Mouse (Mus musculus) activated CD4-positive, CD25-positive, alpha-beta regulatory T cell, adult 4 months (primary cell): ENCODE results near the gene Kif2c. TPM values are rescaled to one million over a fixed set of nuclear protein-coding genes. Genes with fewer than 3 reads are reported as not detected.

Experiments used
- ATAC-seq: one replicate; pipeline ENCODE4 v1.8.0; 2017
- polyA plus RNA-seq, 2 experiments: library from polyadenylated mRNA; unstranded; fragments of 100-300 nt; shearing (Covaris generic); gene quantifications; one replicate each; pipeline ENCODE4 v1.2.1; 2017

The Kif2c gene
- polyA plus RNA-seq, 2 experiments from 2014 or later: 10.4 to 15.4 TPM

DNA sequence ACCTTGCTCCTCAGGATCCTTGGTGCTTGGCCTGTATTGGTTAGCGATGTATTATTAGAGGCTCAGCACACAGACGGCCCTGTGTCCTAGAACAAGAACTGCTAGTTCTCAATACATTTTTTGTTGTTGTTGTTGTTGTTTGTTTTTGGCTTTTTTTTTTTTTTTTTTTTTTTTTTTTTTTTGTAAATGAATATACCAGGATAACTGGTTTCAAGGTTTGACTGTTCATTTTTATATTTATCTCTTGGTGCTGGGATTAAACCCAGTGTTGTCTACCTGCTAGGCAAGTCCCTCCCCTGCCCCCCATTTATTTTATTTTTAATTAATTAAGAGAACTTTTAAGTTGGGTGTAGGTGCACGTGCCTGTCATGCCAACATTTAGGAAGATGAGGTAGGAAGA, 6.5 kb upstream of the Kif2c start:
- ATAC-seq: no peak

DNA sequence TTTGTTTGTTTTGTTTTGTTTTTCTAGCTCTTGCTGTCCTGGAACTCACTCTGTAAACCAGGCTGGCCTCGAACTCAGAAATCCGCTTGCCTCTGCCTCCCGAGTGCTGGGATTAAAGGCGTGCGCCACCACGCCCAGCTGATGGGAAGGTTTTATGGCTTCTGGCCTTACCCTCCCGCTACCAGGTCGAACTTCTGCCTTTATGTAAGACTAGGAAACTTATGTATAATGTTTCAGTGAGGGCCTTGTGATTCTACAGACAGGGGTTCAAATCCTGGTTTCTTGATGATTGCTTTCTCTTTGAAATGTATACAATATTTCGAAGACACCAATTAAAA, 289 bp upstream of the Kif2c start:
- peak; percentile 38 for ATAC-seq

DNA sequence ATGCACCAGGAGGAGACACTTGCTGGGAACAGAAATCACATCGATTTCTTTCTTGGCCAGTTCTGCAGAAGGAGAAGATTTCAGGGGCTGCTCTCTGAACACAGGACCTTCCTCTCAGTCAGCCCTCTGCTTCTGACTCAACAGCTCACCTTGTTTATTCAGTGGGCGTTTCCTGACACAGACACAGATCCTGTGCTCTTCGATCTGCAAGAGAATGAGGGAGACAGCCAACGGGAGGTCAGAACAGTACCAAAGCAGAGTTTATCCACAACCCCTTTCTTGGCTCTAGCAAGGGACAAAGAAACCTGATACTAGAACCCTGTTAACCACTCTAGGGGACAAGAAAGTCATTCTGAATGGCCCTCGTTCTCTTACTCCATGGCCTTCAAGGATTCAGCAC, 12.5 kb downstream of the Kif2c start:
- no peak for ATAC-seq

DNA sequence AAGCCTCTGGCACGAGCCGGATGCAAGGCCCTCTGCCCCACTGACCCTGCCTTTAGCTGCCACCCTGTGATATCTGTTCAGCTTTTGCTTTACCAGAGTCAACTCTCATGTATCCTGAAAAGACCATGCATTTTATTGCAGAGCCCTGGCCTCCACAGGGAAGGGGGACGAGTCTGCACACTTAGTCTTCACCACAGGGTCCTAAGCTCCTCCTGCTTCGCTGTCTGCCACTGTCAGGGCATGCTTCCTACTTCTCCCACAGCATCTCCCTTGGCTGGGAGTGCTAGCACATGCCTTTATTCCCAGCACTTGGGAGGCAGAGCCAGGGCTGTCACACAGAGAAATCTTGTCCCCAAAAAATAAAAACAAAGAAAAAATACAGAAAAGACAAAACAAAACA, 21.3 kb downstream of the Kif2c start:
- no peak for ATAC-seq

DNA sequence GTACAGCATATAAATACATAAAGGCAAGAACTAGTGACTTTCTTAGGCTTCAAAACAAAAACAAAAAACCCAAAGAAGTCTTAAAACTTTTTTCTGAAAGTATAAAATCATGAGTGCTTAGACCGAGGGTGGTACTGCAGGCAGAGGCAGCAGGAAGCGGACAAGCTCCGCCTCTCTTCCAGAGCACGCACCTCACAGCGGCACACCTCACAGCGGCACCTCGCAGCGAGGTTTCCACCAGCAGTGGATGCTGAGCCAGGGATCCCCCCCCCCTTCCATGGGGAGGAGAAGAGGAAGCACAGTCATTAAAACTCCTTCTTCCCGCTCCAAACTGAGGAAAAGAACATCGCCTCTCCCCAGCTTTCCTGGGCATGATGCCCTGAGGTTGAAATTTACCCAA, 22.8 kb downstream of the Kif2c start:
- no peak for ATAC-seq

DNA sequence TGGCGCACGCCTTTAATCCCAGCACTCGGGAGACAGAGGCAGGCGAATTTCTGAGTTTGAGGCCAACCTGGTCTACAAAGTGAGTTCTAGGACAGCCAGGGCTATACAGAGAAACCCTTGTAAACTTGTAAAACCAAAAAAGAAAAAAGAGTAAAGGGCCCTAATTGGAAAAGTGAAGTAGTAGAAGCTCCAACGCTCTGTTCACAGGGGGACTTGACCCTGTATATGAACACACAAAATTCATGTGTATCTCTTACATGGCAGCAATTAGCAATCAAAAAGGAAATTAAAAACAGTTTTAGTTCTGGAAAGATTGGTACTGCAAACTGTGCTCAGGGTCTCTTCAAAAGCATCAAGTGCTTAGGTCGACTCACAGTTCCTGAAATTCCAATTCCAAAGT, 26.1 kb downstream of the Kif2c start:
- no peak for ATAC-seq

DNA sequence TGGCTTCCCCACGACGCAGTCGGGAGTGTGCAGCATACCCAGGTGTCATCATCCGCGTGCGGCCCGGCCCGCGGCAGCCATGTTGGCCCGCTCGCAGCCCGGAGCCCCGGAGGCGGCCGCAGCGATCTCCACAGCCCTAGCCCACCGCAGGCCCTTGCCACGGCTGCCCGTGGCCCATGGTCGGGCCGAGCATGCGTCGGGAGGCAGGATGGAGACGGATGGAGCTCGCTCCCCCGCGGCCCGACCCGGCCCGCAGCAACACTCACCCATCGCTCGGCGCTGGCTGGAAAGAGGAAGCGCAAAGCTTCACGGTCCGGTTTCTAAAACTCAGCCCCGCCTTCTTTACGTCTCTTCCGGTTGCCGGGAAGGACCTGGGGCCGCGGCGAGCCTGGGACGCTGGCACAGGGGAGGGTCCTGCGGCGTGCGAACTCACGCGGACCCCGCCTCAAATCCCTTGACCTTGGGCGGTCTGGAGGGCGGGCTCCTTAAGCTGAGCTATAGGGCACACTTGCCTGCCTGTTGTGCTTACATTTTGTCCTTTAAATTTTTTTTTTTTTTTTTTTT, 26.6 kb downstream of the Kif2c start, which contains the start of gene Rps8:
Gene Rps8 (minus strand): TSS at position 452 of the 564 bp plus-strand sequence.
- ATAC-seq: peak; percentile 97

DNA sequence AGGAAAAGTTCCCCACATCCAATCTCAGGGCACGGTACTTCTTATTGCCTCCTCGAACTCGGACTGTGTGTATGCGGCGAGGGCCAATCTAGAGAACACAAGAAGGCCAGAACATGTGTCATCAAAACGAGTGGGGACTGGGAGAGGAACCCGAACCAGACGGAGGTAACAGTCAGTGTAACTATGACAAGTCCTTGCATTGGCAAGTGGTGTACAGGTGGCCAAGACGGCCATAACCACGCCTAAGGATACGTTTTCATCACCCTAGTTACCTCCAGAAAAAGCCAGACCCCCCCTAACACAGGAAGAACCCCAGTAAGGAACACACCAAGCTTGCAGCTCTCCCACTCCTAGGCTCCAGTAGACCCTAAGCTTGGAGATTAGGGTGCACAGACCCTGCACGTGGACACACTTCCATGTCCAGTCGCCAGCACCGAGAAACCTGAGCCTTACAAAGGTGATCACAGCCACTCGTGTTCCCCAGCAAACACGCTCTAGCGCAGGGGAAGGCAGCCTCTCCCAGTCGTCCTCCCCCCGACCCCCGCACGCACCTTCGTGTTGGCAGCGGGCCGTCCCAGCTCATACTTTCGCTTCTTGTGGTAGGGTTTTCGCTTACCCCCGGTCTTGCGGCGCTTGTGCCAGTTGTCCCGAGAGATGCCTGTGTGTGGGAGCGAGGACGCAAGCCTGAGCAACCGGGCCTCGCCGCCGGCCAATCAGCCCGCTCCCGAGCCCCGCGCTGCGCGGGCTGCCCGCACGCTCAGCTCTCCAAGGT, 27.2 kb downstream of the Kif2c start:
- ATAC-seq: no peak

DNA sequence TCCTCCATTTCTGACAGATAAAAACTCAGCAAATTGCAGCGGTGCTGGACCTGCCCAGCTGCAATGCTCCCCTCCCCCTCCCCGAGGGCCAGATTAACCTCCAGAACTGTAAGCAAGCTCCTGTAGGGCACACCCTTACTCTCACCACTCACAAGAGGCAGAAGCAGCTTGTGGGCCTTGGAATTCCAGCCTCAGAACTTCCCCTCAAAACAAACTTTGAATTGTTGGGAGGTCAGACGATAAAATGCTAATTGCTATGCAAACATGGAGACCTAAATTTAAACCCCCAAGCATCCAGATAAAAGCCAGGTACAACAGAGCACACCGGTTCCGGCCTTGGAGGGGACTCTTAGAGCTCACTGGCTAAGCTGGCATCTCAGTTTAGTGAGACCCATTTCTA, 29.7 kb downstream of the Kif2c start:
- ATAC-seq: no peak

DNA sequence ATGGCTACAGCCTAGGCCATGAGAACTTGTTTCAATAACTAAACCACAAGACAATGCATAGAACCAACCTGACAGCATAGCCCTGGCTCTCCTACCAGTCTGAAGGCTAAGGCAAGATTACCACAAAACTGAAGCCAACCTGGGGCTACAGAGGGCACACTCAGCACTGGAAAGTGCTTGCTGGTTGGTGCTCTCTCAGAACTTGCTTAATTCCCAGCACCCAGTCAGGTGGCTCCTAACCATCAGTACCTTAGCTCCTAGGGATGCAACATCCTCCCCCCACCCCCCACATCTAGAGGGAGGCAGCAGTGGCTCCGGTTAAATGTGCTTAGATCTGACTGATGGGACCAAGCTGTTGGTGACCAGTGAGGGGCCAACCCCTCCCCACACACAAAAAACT, 31.0 kb downstream of the Kif2c start:
- ATAC-seq: no peak

DNA sequence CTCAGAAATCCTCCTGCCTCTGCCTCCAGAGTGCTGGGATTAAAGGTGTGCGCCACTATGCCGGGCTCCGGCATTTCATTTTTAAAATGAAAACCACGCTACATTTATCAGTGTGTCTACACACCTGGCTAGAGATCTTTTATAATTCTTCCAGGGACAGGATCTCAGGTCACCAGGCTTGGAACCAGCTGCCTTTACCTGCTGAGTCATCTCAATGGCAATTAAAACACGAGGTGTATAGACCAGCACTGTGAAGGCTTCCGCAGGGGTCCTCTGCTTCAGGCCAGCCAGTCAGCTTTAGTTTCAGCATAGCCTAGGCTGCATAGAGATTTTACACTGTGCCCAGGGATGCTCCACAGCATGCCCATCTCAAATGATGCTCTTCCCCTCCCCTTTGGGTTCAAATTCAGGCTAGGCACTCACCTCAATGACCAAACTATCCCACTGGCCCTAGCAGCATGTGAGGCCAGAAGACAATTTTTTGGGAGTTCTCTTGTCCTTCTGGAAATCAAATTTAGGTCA, 32.2 kb downstream of the Kif2c start:
- ATAC-seq: no peak

DNA sequence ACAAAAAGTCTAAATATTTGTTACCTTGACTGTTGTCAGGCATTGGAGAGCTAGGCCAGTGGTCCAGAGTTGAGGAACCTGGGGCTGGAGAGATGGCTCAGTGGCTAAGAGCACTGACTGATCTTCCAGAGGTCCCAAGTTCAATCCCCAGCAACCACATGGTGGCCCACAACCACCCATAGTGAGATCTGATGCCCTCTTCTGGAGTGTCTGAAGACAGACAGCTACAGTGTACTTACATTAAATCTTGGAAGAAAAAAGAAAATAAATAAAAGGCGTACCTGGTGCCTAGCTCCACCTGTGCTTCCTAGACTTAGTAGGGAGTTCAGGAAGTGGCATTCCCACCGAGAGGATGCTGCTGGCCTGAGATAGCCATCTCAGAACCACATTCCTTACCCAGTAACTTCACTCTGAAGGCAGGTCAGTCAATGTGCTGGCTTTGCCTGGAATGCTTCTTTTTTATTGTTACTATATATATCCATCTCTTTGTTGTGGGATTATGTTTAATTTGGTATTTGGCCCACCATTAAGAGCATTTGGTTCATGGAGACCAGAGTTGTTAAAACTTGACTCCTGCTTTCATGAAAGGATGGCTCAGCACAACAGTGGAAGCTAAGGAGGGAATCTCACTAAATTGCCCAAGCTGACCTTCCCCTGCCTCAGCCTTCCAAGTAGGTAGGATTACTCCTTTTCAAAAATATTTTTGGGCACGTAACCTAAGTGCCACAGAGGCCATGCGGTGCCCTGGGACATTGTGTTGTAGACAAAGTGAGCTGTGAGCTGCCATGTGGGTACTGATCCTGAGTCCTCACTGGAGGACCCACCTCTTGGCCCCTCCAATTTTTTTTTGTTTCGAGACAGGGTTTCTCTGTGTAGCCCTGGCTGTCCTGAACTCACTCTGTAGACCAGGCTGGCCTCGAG, 32.9 kb downstream of the Kif2c start:
- ATAC-seq: no peak

DNA sequence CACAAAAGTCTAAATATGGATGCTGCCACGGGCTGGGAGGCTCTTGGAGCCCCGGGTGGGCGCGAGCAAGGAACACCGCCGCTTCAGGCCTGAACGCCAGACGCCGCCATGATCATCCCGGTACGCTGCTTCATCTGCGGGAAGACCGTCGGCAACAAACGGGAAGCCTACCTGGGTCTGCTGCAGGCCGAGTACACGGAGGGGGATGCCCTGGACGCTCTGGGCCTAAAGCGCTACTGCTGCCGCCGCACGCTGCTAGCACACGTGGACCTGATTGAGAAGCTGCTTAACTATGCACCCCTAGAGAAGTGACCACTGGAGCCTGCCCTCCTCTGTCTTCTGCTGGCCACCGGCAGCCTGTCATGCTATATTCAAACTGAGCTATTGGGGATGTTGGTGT, 33.6 kb downstream of the Kif2c start:
- ATAC-seq: no peak

DNA sequence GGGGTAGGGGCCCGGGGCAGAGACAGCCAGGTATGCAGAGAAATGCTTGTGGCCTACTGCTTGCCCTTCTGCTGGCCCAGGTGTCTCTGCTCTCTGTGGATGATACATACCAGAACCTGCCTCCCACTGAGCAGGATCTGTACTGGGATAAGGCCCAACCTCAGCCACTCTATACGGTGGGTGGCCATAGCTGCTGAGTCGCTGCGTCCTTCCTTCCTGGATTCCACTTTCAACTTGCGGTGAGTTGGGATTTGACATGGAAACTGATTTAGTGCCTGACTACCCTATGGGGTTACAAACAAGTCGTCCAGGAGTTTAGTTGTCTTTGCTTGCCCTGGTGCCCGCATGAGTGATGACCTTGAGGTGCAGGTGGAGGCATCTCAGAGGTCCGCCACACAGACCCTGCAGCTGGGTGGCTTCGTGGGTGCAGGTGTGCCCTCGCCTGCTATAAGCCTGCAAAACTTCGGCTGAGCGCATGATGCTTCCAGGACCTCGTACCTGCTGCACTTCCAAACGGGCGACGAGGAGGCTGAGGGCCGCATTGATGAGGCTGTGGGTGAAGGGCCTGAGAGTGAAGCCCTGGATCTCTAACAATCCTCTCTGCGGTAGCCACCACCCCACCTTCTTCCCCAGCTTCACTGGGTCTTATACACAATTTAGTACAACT, 34.3 kb downstream of the Kif2c start:
- ATAC-seq: no peak

DNA sequence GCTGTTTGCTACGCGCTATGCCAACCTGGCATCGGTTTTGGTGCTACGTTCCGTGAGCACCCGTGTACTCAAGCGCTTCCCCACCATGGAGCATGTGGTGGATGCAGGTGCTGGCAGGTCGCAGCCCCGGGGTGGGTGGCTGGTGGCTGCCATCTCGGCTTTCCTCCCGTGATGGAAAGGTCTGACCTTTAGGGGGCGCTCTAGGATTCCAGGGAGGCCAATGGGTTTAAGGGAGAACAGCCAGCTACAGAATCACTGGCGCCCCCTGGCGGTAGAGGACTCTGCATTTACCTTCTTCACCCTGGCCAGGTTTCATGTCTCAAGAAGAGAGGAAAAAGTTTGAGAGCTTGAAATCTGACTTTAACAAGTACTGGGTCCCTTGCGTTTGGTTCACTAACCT, 36.3 kb downstream of the Kif2c start:
- peak; percentile 82 for ATAC-seq

DNA sequence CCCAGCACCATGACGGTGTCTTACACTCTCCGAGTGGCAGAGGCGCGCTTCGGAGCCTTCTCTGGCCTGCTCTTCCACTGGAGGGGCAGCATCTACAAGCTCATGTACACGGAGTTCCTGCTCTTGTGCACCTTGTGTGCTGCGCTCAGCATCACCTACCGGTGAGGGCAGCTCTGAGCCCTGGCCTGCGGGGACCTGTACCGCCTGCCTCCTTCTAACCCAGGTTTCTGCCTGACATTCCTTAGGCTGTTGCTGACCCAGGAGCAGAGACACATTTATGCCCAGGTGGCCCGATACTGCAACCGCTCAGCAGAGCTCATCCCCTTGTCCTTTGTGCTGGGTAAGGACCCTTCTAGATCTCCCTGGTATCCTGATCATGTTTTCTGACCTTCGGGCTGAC, 37.2 kb downstream of the Kif2c start:
- no peak for ATAC-seq

DNA sequence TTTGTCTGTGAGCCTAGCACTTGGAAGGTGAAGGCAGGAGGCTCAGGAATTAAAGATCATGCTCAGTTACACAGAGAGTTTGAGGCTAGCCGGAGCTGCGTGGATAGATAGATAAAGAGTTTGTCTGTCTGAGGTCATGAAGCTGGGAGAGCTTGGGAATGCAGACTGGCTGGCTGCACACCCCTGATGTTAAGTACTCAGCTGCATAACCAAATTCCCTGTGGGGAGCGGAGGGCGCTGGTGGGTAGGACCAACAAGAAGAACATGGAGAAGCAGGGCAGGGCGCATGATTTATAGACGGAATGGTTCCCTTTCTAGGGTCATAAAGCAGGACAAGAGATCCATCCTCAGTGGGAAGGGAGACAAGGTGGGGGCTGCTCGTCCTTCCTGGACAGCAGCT, 39.4 kb downstream of the Kif2c start:
- no peak for ATAC-seq

DNA sequence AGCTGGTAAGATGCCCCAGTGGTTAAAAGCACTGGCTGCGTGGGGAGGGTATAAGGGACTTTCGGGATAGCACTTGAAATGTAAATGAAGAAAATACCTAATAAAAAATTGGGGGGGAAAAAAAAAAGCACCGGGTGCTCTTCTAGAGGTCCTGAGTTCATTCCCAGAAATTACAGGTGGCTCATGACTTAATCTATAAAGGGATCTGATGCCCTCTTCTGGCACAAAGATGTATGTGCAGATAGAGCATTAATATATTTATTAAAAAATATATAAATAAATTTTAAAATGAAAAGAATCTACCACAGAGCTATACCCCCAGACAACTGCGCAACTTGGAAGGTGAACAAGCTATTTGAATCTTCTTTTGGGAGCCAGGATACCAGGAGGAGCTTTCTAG, 41.8 kb downstream of the Kif2c start:
- no peak for ATAC-seq

DNA sequence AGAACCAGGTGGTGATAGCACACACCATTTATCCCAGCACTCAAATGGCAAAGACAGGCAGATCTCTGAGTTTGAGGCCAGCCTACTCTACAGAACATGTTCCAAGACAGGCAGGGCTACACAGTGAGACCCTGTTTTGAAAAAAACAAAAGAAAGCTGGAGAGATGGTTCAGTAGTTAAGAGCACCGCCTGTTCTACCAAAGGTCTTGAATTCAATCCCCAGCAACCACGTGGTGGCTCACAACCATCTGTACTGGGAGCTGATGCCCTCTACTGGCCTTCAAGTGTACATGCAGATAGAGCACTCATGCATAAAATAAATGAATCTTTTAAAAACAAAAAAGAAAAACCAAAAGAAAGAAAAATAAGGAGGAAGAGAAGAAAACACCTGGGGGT, 43.2 kb downstream of the Kif2c start:
- peak; percentile 80 for ATAC-seq

DNA sequence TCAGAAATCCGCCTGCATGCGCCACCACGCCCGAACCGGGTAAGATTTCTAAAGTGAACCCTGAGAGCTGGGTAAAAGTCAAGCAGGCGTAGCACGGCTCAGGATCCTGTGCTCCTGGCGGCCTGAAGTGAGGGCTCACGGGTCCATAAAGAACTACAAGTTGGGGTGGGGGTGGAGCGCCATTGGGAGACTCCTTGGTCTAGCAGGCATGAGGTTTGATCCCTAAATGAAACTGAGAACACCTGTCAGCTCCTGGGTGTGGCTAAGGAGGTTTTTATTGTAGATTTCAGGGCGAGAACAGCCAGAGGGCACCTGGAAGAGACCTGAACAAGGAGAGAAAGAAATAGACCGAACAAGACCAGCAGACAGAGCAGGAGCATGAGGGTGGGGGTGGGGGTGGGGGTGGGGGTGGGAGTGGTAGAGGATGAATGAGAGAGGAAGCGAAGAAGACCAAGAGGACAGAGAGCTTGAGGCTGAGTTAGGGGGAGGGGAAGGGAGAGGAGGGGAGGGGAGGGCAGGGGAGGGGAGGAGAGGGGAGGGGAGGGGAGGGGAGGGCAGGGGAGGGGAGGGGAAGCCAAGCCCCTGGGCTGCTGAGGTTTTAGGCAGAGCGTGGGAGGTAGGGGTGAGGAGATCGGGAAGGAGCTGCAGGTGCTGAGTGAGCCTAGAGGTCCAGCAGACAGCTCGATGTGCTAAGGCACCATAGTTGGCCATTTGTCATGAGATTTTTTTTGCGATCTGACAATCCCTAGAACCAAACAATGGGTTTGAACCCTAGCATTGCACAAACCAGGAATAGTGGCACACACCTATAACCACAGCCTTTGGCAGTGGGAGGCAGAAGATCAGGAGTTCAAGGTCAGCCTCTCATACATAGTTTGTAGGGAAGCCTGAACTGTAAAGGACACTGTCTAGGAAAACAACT, 43.9 kb downstream of the Kif2c start:
- ATAC-seq: no peak

DNA sequence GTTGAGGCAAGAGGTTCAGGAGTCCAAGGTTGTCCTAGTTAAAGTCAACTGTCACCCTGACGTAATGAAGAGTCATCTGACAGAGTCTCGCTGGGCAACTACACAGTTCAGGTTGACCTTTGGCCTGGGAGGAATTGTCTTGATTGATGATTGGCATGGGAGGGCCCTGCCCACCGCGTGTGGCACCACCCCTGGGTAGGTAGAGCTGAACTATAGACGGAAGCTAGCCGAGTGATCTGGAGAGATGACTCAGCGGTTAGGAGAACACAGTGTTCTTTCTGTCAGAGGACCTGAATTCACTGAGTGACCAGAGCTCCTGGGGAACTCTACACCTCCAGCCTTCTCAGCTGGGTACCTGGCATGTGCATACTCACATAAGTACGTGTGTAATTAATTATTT, 46.4 kb downstream of the Kif2c start:
- no peak for ATAC-seq

DNA sequence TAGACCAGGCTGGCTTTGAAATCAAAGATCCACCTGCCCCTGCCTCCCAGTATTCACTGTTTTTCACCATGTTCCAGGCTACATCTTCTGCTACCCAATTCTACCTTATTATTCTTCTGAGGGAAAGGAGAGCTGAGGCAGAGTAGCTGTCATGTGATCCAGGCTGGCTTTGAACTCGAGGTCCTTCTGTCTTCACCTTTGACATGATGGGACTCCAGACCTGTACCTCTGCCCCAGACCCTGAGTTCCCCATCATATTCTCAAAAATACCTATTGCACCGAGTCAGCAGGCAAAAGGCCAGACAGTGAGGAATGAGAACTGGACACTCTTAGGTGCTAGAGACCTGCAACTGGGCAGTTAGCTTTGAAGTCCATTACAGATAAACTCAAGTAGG, 47.8 kb downstream of the Kif2c start:
- no peak for ATAC-seq
